Mouse (Mus musculus): ENCODE measurements at regions not wholly inside any gene's neighbourhood (a gene's known extent, or its start where the extent isn't known, plus 50 kb on each side); places are given as distances from the start of the nearest gene placed in this dataset.

DNA sequence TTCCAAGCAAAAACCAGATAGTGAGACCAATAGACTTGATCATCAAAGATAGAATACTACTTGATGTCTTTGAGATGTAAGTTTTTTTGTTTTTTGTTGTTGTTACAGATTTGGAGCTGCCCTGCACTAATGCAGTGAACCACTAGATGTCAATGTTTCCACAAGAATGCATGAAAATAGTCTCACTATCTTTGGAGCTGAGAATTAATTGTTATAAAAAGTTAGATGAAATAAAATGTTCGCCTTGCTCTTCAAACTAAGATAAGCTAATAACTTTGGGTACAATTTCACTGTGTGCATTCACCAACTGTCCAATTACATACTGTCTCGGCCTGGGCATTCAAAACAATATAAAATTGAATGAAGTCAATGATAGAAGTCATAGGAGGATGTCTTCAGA is 223.2 kb upstream of the Agtr1b start:
- H3K4me3 ChIP-seq (replicated peaks), result no peak overlapping the region
- no peak for ATAC-seq (replicated peaks; ENCODE audit: low FRiP score)
- H3K27me3 ChIP-seq, result no peaks in the 10 kb centered on the region
- H3K36me3 ChIP-seq, result no peaks in the 10 kb centered on the region
- H3K9ac ChIP-seq, result no peak overlapping the region
- no peak overlapping the region for H3K4me2 ChIP-seq
- H3K4me1 ChIP-seq, result no peaks in the 10 kb centered on the region
- H3K27ac ChIP-seq, result no peak overlapping the region
- H3K9me3 ChIP-seq (replicated peaks), result no peaks in the 10 kb centered on the region
- WGBS, result 41% methylated on average over 2 of the region's 2 CpGs

DNA sequence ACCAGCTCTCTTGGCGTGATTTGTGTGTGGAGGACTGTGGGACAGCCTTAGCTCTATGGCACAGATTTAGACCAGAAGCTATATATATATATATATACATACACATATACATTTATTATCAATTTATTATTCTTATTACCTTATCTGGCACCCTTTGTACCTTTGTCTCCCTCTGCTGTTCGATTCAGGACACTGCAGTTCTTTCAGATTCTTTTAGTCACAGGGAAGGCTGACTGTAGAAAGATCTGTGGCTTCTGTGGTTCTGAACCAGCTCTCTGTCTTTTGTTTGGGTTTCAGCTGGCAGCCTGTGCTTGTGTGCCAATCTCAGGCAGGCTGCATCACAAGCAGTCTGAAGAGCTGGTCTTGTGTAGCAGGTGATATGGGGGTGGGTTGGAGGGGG is 184.6 kb upstream of the Agtr1b start:
- 44% methylated on average over 2 of the region's 2 CpGs for WGBS
- ATAC-seq (replicated peaks; ENCODE audit: low FRiP score), result no peak
- no peak overlapping the region for H3K27ac ChIP-seq
- H3K27me3 ChIP-seq, result no peaks in the 10 kb centered on the region
- no peak overlapping the region for H3K9ac ChIP-seq
- H3K9me3 ChIP-seq (replicated peaks), result no peaks in the 10 kb centered on the region
- no peak overlapping the region for H3K4me3 ChIP-seq (replicated peaks)
- H3K4me2 ChIP-seq, result no peak overlapping the region
- H3K36me3 ChIP-seq, result no peaks in the 10 kb centered on the region
- no peaks in the 10 kb centered on the region for H3K4me1 ChIP-seq

DNA sequence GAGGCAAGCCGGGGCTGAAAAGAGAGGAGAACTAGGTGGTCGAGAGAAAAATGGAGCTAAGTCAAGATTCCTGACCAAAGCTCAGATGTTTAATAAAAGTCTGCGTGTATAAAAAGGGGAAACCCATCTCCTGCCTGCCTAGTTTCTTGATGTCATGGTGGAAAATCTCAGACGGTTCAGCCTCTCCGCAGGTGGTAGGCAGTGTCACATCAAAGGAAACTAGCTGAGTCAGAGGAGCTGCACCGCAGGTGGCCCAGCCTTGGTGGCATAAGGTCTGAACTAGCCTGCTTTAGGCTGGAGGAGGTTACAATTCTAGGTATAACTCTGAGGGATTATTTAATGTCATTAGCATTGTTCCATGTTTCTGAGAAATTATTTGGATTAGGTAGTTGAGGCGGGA is 177.0 kb upstream of the Agtr1b start:
- no peak for ATAC-seq (replicated peaks; ENCODE audit: low FRiP score)
- Histone ChIP-seq H3K27ac (no peak overlapping the region), H3K4me3 (replicated peaks) (no peak overlapping the region), H3K36me3 (no peaks in the 10 kb centered on the region), H3K4me2 (no peak overlapping the region), H3K9ac (no peak overlapping the region), H3K4me1 (no peaks in the 10 kb centered on the region), H3K9me3 (replicated peaks) (no peaks in the 10 kb centered on the region), H3K27me3 (no peaks in the 10 kb centered on the region)
- 74% methylated on average over 7 of the region's 7 CpGs for WGBS

DNA sequence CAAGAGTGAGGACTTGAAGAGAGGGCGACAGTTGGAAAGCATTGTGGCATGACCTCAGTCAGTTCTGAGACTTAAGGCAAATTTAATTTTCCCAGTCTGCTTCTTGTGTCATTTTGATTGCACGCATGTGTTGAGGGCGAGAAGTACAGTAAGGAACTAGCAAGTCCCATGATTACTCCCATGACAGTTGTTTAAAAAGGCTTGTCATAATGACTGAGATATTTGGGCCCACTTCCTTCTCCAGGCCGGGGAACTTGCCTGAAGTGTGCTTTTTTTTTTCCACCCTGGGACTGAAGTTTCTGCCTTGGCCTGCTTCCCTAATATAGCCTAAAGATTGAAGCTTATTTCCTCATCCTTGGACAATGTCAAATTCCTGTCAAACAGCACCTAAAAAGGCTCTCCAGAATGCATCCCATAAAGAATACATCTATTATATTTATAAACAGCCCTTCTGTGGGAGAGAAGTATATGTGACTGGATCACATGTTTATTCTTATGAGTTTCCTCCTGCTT is 171.6 kb upstream of the Agtr1b start:
- no peaks in the 10 kb centered on the region for H3K27me3 ChIP-seq
- H3K36me3 ChIP-seq, result no peaks in the 10 kb centered on the region
- WGBS, result 68% methylated on average over 4 of the region's 4 CpGs
- H3K4me1 ChIP-seq, result no peaks in the 10 kb centered on the region
- H3K9ac ChIP-seq, result no peak overlapping the region
- H3K9me3 ChIP-seq (replicated peaks), result no peaks in the 10 kb centered on the region
- ATAC-seq (replicated peaks; ENCODE audit: low FRiP score), result no peak
- H3K4me3 ChIP-seq (replicated peaks), result no peak overlapping the region
- no peak overlapping the region for H3K4me2 ChIP-seq
- no peak overlapping the region for H3K27ac ChIP-seq

DNA sequence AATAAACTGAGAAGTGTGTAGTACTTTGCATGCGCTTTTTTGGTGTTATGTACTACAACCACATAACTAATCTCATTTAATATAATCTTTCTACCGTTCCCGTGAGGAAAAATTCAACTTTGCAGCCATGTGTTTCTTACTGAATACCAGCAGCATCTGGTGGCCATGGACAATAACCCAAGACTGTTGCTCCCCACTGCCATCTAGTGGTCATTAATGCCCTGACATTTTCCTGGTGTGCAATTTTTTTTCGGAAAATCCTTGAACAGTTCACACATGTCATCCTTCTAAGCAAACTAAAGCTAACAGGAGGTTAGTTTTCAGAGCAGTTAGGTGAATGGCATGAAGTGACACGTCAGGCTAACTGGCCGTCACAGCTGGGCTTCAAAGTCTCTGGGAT is 153.8 kb upstream of the Agtr1b start:
- no peaks in the 10 kb centered on the region for H3K27me3 ChIP-seq
- H3K9me3 ChIP-seq (replicated peaks), result no peaks in the 10 kb centered on the region
- no peak overlapping the region for H3K9ac ChIP-seq
- no peak overlapping the region for H3K27ac ChIP-seq
- no peak overlapping the region for H3K4me2 ChIP-seq
- 61% methylated on average over 6 of the region's 6 CpGs for WGBS
- H3K4me1 ChIP-seq, result no peaks in the 10 kb centered on the region
- no peak for ATAC-seq (replicated peaks; ENCODE audit: low FRiP score)
- no peak overlapping the region for H3K4me3 ChIP-seq (replicated peaks)
- no peaks in the 10 kb centered on the region for H3K36me3 ChIP-seq

DNA sequence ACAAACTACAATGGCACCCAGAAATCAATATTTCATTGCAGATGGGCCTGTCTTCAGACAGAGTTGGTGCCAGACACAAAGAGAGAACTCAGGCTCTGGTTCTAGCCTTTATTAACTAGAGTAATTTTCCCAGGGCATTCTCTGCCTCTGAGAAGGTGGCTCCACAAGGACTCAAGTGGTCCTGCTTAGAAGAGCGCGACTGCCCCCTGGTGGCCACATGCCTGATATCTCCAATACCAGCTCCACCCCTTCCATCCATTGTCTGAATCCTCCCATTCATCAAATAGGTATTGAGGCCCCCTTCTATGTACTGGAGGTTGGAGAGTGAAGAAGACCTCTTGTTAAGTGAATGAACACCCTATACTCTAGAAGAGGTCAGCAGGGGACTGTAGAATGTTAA is 142.2 kb upstream of the Agtr1b start:
- H3K27me3 ChIP-seq, result no peaks in the 10 kb centered on the region
- 0% methylated on average over 2 of the region's 2 CpGs for WGBS
- H3K36me3 ChIP-seq, result no peaks in the 10 kb centered on the region
- H3K27ac ChIP-seq, result no peak overlapping the region
- H3K4me1 ChIP-seq, result no peaks in the 10 kb centered on the region
- no peak overlapping the region for H3K4me3 ChIP-seq (replicated peaks)
- H3K9me3 ChIP-seq (replicated peaks), result no peaks in the 10 kb centered on the region
- H3K4me2 ChIP-seq, result no peak overlapping the region
- peak; percentile 84 for ATAC-seq (replicated peaks; ENCODE audit: low FRiP score)
- H3K9ac ChIP-seq, result no peak overlapping the region

DNA sequence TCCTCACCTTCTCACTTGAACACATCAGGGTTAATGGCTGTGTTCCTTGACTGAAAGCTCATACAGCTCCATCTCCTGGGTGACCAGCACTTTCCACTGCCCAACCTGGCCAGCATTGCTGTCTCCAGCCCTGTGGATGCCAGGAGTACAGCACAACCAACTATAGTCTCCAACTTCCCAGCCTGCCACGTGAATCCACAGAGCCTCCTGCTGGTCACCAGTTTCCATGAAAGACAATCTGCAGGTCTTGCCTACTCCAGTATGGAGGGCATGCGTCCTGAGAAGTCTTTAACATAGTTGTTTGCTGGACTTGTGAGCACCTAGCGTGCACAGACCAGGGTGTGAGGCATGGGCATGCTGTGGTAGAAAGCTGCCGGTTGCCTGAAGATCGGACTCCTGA is 138.6 kb upstream of the Agtr1b start:
- ATAC-seq (replicated peaks; ENCODE audit: low FRiP score), result no peak
- 92% methylated on average over 5 of the region's 5 CpGs for WGBS
- no peak overlapping the region for H3K4me3 ChIP-seq (replicated peaks)

More for the DNA sequence above, 138.6 kb upstream of the Agtr1b start:
- Histone ChIP-seq H3K27ac (no peak overlapping the region), H3K9me3 (replicated peaks) (no peaks in the 10 kb centered on the region), H3K27me3 (no peaks in the 10 kb centered on the region), H3K36me3 (no peaks in the 10 kb centered on the region), H3K4me1 (no peaks in the 10 kb centered on the region), H3K4me2 (no peak overlapping the region), H3K9ac (no peak overlapping the region)

Measured in kidney, embryonic 15.5 days (tissue).